Mouse (Mus musculus): ENCODE measurements around the gene Tec.

DNA sequence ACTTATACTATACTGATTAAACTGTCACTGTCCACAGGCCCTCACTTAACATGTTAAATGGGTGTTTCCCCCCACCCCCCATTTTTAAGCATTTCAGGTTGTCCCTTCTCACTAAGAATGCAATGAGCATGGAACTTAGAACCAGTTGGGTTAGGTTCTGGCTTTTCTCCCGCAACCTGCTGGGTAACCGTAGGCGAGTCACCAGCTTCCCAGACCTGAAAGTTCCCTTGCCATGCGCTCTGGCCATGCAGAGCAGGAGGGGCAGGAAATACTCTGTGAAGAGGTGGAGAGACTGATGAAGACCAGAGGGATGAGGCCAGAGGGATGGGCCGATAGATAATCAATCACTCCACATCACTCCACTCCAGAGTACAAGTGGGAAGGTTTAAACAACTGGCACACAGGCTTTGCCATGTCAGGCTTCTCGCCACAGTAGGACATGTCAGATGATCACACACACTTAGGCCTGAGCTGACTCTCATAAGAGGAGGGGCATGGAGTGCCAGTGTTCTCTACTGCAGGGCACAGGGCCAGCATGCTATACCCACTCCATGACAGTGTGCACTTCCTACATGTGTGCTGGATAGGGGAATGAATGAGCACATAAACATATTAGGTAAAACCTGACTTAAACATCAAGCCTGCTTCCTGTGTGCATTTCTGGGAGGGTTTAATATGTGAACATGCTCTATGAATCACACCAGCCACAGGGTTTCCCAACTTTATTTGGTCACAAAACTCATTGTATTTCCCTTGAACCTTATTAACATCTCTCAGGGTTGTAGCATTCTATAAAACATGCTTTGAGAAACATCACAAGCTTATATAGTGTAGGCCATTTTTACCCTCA, 13.9 kb downstream of the Tec start:
- TF ChIP-seq CTCF (IDR thresholded peaks at IDR 0.05; ENCODE audit: insufficient read depth, low read depth, low read length) (no peak), POLR2A (IDR thresholded peaks at IDR 0.05; ENCODE audit: insufficient read depth, low read depth, low read length) (no peak)

Measured in olfactory bulb, adult 2 months (tissue).